Mouse (Mus musculus) ES-Bruce4 (cell line): Measurements from ENCODE around the gene Arid1b. TPM values are rescaled to one million over a fixed set of nuclear protein-coding genes. Genes with fewer than 3 reads are reported as not detected.

ENCODE experiments used
- H3K27ac ChIP-seq: 2 replicates; pipeline ENCODE4 v1.5.1; 2012; ENCODE audit warnings: low read length, inconsistent platforms; ENCODE audit not compliant: insufficient read depth
- H3K27me3 ChIP-seq: 2 replicates; pipeline ENCODE4 v1.6.1; 2012; ENCODE audit warnings: mild to moderate bottlenecking, low read length, inconsistent platforms; ENCODE audit not compliant: control insufficient read depth, poor library complexity, insufficient read depth, severe bottlenecking
- H3K36me3 ChIP-seq: 2 replicates; pipeline ENCODE4 v1.6.1; 2012; ENCODE audit warnings: inconsistent platforms, mild to moderate bottlenecking, low read length, moderate library complexity; ENCODE audit not compliant: control insufficient read depth, poor library complexity, insufficient read depth, severe bottlenecking
- H3K4me1 ChIP-seq: one replicate; pipeline ENCODE4 v1.8.1; 2011; ENCODE audit warnings: low read length; ENCODE audit not compliant: control insufficient read depth, insufficient read depth
- H3K4me3 ChIP-seq: 2 replicates; pipeline ENCODE4 v1.5.1; 2011; ENCODE audit warnings: low read depth, mild to moderate bottlenecking, low read length
- H3K9ac ChIP-seq: 2 replicates; pipeline ENCODE4 v1.6.1; 2012; ENCODE audit warnings: low read depth, mild to moderate bottlenecking, inconsistent platforms; ENCODE audit not compliant: poor library complexity, severe bottlenecking
- H3K9me3 ChIP-seq: replicated peaks from 2 replicates; pipeline ENCODE4 v1.6.1; 2012; ENCODE audit warnings: mild to moderate bottlenecking, low read length, inconsistent platforms; ENCODE audit not compliant: control insufficient read depth, poor library complexity, insufficient read depth, severe bottlenecking
- CTCF ChIP-seq: IDR thresholded peaks from one replicate; pipeline ENCODE4 v1.8.1; 2011; ENCODE audit warnings: low read depth, low read length
- EP300 ChIP-seq: IDR thresholded peaks from 2 replicates; pipeline ENCODE4 v1.6.1; 2011; ENCODE audit warnings: low read depth, low read length; ENCODE audit not compliant: insufficient read depth
- POLR2A ChIP-seq: IDR thresholded peaks from one replicate; pipeline ENCODE4 v1.8.1; 2011; ENCODE audit warnings: low read length; ENCODE audit not compliant: insufficient read depth
- polyA plus RNA-seq: library from polyadenylated mRNA; stranded (reverse); fragments of >200 nt; gene quantifications from 2 replicates; pipeline ENCODE4 v1.2.4, GENCODE M21; 2011; ENCODE audit warnings: low read depth; ENCODE audit not compliant: missing spikeins, insufficient read depth, insufficient read length

The Arid1b gene
- polyA plus RNA-seq, 1 experiment: 20.4 TPM

DNA sequence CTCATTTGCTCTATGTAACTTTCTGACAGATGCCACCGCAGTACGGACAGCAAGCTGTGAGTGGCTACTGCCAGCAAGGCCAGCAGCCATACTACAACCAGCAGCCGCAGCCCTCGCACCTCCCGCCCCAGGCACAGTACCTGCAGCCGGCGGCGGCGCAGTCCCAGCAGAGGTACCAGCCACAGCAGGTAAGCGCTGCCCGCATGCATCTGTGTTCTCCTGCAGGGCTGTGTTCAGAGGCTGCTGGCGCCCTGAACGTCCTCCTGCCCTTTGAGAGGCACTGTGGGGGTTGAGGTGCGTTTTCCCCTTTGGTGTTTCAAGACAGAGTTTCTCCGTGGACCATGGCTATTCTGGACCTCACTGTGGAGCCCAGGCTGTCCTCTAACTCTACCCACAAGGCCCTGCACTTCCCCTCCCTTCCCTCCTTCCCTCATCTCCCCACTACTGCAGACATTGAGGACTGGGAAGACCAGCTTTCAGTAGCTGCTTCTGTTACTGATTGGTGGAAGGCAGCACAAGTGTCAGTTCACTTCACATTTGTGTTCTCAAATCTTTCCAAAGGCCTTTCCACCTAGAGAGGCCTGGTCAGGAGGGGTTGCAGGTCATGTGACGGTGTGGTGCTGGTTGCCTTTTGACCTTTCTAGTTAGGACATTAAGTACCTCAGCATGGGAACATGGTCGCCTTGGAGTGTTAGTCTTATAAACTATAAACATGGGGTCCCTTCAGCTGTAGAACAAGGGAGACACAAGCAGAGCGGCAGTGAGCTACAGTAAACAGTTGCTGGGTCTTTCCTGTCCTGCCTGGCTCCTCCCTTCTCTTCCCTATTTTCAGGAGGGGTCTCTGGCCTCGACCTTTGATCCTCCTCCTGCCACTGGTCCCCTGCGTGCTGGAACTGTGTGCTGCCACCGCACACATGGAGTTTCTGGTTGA, 103.7 kb downstream of the Arid1b start:
- Histone ChIP-seq H3K27ac (no peak overlapping the region), H3K36me3 (no peaks in the 10 kb centered on the region), H3K27me3 (no peaks in the 10 kb centered on the region), H3K9me3 (no peaks in the 10 kb centered on the region), H3K9ac (no peak overlapping the region), H3K4me3 (peak overlapping the region; percentile 9), H3K4me1 (peaks cover 6% of the 10 kb centered on the region)
- no peak for TF ChIP-seq EP300
- no peak for TF ChIP-seq POLR2A
- TF ChIP-seq CTCF: no peak

DNA sequence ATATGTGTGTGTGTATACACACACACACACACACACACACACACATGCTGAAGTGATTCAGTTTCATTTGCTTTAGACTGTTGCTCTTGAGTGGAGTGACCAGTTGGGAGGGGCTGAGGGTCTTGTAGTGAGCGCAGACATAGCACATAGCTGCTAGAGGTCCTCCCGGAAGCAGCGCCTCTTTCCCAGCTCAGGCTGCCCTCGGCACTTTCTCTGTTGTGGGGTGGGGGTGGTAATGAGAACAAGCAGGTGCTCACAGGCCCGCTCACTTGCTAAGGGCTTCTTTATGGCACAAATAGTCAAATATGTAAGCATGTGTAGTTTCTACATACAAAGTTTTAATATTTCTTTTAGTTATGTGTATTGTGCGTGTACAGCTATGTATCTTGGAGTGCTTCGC, 104.6 kb downstream of the Arid1b start:
- H3K36me3 ChIP-seq: no peaks in the 10 kb centered on the region
- H3K9ac ChIP-seq: no peak overlapping the region
- H3K4me1 ChIP-seq: peaks cover 6% of the 10 kb centered on the region
- no peak overlapping the region for H3K27ac ChIP-seq
- H3K4me3 ChIP-seq: no peak overlapping the region
- no peaks in the 10 kb centered on the region for H3K27me3 ChIP-seq
- TF ChIP-seq CTCF (no peak), POLR2A (no peak), EP300 (no peak)
- H3K9me3 ChIP-seq: no peaks in the 10 kb centered on the region

DNA sequence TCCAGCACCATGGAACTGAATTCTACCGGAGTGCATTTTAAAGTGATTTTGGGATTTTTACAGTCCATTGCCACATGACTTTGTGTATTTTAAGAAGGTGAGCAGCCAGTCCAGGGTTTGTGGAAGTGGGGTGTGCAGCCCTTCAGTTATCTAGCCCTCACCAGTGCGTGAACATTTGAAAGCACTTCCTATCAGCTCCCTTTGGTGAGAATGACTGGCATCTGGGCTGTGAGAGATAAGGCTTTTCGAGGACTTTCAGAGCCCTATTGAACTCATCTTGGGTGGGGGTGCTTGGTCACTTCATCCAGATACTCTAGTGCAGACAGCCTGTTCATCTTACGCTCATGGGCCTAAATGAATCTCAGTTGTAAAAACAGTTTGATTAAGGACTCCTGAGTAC, 105.1 kb downstream of the Arid1b start:
- TF ChIP-seq EP300 (no peak), CTCF (no peak), POLR2A (no peak)
- Histone ChIP-seq H3K27ac (no peak overlapping the region), H3K9ac (no peak overlapping the region), H3K36me3 (no peaks in the 10 kb centered on the region), H3K9me3 (no peaks in the 10 kb centered on the region), H3K4me1 (peaks cover 6% of the 10 kb centered on the region), H3K27me3 (no peaks in the 10 kb centered on the region), H3K4me3 (no peak overlapping the region)

DNA sequence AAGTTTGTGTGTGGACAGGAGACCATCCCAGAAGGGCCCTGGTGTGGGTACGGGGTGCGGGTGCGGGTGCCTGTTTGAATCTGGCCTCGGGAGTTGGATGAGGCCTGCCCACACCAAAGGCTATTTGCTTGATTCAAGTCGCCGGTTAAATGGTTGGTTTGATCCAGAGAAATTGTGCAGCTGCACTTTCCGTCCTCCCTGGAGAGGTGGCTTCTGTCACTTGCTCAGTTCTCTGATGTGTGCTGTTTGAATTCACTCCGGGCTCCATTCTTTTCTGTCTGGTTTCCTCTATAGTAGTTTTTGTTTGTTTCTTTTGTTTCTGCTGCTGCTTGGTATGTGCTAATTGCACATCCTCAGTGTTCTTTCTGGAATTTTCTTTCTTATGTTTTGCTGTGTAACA, 107.0 kb downstream of the Arid1b start:
- TF ChIP-seq POLR2A (no peak), CTCF (no peak), EP300 (no peak)
- Histone ChIP-seq H3K27ac (no peak overlapping the region), H3K4me3 (no peak overlapping the region), H3K4me1 (peaks cover 6% of the 10 kb centered on the region), H3K27me3 (no peaks in the 10 kb centered on the region), H3K36me3 (no peaks in the 10 kb centered on the region), H3K9me3 (no peaks in the 10 kb centered on the region), H3K9ac (no peak overlapping the region)

DNA sequence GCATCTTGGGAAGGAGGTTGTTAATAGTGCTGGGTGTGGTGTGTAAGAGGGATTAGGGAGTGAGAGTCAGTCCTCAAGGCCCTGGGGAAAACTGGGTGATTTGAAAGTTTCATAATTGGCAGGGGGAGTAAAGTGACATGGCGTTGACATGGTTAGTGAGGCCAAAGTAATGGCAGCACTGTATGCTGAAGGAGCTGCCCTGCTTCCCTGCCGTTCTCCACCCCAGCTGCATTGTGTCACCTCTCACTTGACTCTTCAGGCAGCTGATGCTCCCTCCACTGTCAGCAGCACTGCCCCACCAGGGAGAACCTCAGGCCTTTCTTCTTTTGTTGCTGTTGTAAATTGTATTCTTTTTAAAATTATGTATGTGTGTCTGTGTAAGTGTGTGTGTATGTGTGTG, 107.8 kb downstream of the Arid1b start:
- H3K9me3 ChIP-seq: no peaks in the 10 kb centered on the region
- peaks cover 6% of the 10 kb centered on the region for H3K4me1 ChIP-seq
- no peaks in the 10 kb centered on the region for H3K36me3 ChIP-seq
- TF ChIP-seq POLR2A: no peak
- no peak for TF ChIP-seq EP300
- TF ChIP-seq CTCF: no peak
- H3K9ac ChIP-seq: no peak overlapping the region
- no peak overlapping the region for H3K4me3 ChIP-seq
- H3K27ac ChIP-seq: no peak overlapping the region
- no peaks in the 10 kb centered on the region for H3K27me3 ChIP-seq

DNA sequence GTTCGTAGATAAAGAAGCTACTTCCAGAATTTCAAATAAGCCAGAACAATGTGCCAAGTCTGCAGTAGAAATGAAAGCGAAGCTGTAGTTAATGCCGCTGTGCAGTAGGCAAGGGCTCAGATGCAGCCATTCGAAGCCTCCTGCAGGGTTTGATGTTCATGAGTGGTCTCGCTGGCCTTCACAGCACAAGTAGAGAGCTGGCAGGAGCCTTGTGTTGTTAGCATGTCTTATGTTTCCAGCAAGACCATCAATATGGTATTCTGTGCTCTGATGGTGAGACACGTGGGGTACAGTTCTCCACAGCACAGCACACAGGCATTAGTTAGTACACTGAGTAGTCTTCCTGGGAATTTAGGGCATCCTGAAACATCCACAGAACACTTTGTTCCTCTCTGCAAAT, 111.6 kb downstream of the Arid1b start:
- H3K4me3 ChIP-seq: no peak overlapping the region
- H3K27ac ChIP-seq: no peak overlapping the region
- H3K9ac ChIP-seq: no peak overlapping the region
- peaks cover 4% of the 10 kb centered on the region for H3K4me1 ChIP-seq
- no peaks in the 10 kb centered on the region for H3K36me3 ChIP-seq
- H3K27me3 ChIP-seq: no peaks in the 10 kb centered on the region
- no peaks in the 10 kb centered on the region for H3K9me3 ChIP-seq
- no peak for TF ChIP-seq POLR2A
- no peak for TF ChIP-seq CTCF
- TF ChIP-seq EP300: no peak
